8 mouse cellular contexts compared by ENCODE assay signal in the genomic region with DNA sequence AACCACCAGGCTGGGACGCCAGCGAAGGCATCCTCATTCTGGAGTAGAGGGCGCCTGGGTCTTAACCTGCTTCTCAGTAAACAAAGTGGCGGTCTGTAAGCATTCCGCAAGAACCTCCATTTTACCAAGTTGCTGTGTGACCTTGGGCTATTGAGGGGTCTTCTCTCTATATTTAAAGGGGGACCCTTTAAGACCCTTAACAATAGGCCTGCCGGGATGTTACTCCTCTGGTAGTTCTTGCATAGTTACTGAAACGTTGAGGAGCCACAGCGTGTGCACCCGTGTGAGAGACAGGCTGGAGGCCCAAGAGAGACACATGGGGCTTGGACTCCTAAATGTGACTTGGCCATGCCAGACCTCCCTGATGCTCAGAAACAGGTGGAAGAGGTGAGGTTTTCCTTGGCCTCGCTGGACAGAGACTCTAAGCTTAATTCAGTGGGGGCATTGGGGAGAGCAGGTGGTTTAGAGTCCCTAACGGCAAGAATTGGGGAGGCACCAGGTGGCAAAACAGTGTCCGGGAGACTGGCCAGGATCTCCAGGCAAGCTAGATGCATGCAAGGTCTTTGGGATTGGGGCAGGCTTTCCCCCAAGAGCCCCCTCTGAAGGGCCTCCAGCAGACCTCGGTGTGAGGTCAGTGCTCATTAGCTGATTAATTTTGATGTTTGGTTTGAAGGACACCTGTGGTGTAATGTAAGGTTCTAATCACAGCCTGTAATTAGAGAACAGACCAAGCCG. TPM values are rescaled to one million over a fixed set of nuclear protein-coding genes. Genes with fewer than 3 reads are reported as not detected.
DNase-seq lines count a peak whose midpoint lies in the region; ATAC-seq and TF ChIP-seq lines count a peak whose summit lies in the region.

No protein-coding gene starts in this region.

- no peak for DNase-seq in lung, embryonic 14.5 days
- no peak for DNase-seq in lung, postnatal 36 days
- DNase-seq in cerebellum, adult 9-10 months, result peak; percentile 82
- peak; percentile 47 for DNase-seq in midbrain, postnatal 0 days (ENCODE audit: low spot score)
- DNase-seq in c-Kit-positive CD71-positive TER-119-positive erythroid progenitor cells, embryonic 14.5 days (ENCODE audit: low spot score), result no peak
- no peak for DNase-seq in kidney, postnatal 4 days

- H3K27me3 ChIP-seq in lung, embryonic 14.5 days (ENCODE audit: insufficient read depth, low read length), result no peaks in the 10 kb centered on the region
- H3K27me3 ChIP-seq in hindbrain, embryonic 13.5 days, result peaks cover 18% of the 10 kb centered on the region
- peaks cover 5% of the 10 kb centered on the region; the same call in 1 of the 2 replicates for H3K27me3 ChIP-seq in midbrain, postnatal 0 days (ENCODE audit: insufficient read depth, low read length)

- TF ChIP-seq CTCF in lung, embryonic 14.5 days (IDR thresholded peaks at IDR 0.05; ENCODE audit: low read depth), result no peak
- TF ChIP-seq CTCF in midbrain, postnatal 0 days (IDR thresholded peaks at IDR 0.05), result no peak

- peak overlapping the region; percentile 82 for H3K4me3 ChIP-seq in lung, embryonic 14.5 days (ENCODE audit: low read depth, low read length)
- H3K4me3 ChIP-seq in hindbrain, embryonic 13.5 days, result peak overlapping the region; percentile 69
- H3K4me3 ChIP-seq in midbrain, postnatal 0 days (ENCODE audit: low read depth, low read length), result peak overlapping the region; percentile 82

- H3K9me3 ChIP-seq in lung, embryonic 14.5 days (ENCODE audit: low read depth, low read length), result no peaks in the 10 kb centered on the region
- no peaks in the 10 kb centered on the region for H3K9me3 ChIP-seq in hindbrain, embryonic 13.5 days
- H3K9me3 ChIP-seq in midbrain, postnatal 0 days (ENCODE audit: low read length), result no peaks in the 10 kb centered on the region

- peaks cover 13% of the 10 kb centered on the region; the same call in 1 of the 2 replicates for H3K4me1 ChIP-seq in lung, embryonic 14.5 days (ENCODE audit: insufficient read depth)
- peaks cover 53% of the 10 kb centered on the region for H3K4me1 ChIP-seq in hindbrain, embryonic 13.5 days (replicated peaks)
- H3K4me1 ChIP-seq in midbrain, postnatal 0 days (ENCODE audit: insufficient read depth, low read length), result peaks cover 14% of the 10 kb centered on the region; the same call in 1 of the 2 replicates

- peak overlapping the region; percentile 96; the same call in 1 of the 2 replicates for H3K27ac ChIP-seq in lung, embryonic 14.5 days (ENCODE audit: low read depth)
- H3K27ac ChIP-seq in hindbrain, embryonic 13.5 days, result peak overlapping the region; percentile 94; the same call in 1 of the 2 replicates
- no peak overlapping the region for H3K27ac ChIP-seq in midbrain, postnatal 0 days (ENCODE audit: low read depth, low read length)

- ATAC-seq in lung, embryonic 14.5 days (ENCODE audit: insufficient read depth), result no peak
- no peak for ATAC-seq in hindbrain, embryonic 13.5 days (ENCODE audit: low FRiP score)
- ATAC-seq in midbrain, postnatal 0 days (ENCODE audit: low FRiP score), result no peak
- no peak for ATAC-seq in granulocyte monocyte progenitor cell, adult 5-6 weeks (replicated peaks; ENCODE audit: poor library complexity, severe bottlenecking)

- H3K9ac ChIP-seq in lung, embryonic 14.5 days, result peak overlapping the region; percentile 79
- H3K9ac ChIP-seq in hindbrain, embryonic 13.5 days, result peak overlapping the region; percentile 90
- peak overlapping the region; percentile 97 for H3K9ac ChIP-seq in midbrain, postnatal 0 days (replicated peaks; ENCODE audit: low read length, poor library complexity, severe bottlenecking)

- H3K4me2 ChIP-seq in lung, embryonic 14.5 days, result peak overlapping the region; percentile 89
- peak overlapping the region; percentile 85 for H3K4me2 ChIP-seq in hindbrain, embryonic 13.5 days
- H3K4me2 ChIP-seq in midbrain, postnatal 0 days (ENCODE audit: low read depth, low read length, poor library complexity, severe bottlenecking), result peak overlapping the region; percentile 91

- WGBS in lung, embryonic 14.5 days, result 5% methylated on average over 14 of the region's 14 CpGs
- WGBS in hindbrain, embryonic 13.5 days, result 2% methylated on average over 14 of the region's 14 CpGs
- 11% methylated on average over 14 of the region's 14 CpGs for WGBS in midbrain, postnatal 0 days

- H3K36me3 ChIP-seq in lung, embryonic 14.5 days (ENCODE audit: insufficient read depth), result peaks cover 22% of the 10 kb centered on the region
- H3K36me3 ChIP-seq in hindbrain, embryonic 13.5 days, result peaks cover 15% of the 10 kb centered on the region
- peaks cover 7% of the 10 kb centered on the region for H3K36me3 ChIP-seq in midbrain, postnatal 0 days (ENCODE audit: insufficient read depth, low read length)

RNA-seq across cellular contexts. Expression of a gene that starts 1.8 kb away (rescaled TPM):
- 295 and 329 TPM in 2 replicates for polyA plus RNA-seq in lung, embryonic 14.5 days (2014; fragmentation: Nextera tagmentation; extraction: Ambion mirVana)
- polyA plus RNA-seq in hindbrain, embryonic 13.5 days (2015; fragmentation: Nextera tagmentation; extraction: Ambion mirVana), result 113 and 126 TPM in 2 replicates
- 135 and 138 TPM in 2 replicates for total RNA-seq in midbrain, postnatal 0 days (2014; rRNA removed)
- 144 and 154 TPM in 2 replicates for polyA plus RNA-seq in midbrain, postnatal 0 days (2015; fragmentation: Nextera tagmentation; extraction: Ambion mirVana)
- 541 and 637 TPM in 2 replicates for total RNA-seq in granulocyte monocyte progenitor cell, adult 5-6 weeks (2014; fragmentation: Nextera tagmentation)
- total RNA-seq in granulocyte monocyte progenitor cell, adult 5-6 weeks (2017), result 232 and 267 TPM in 2 replicates

RNA-seq across cellular contexts. Expression of a gene that starts 7.5 kb away (rescaled TPM):
- 17.6 and 21.8 TPM in 2 replicates for polyA plus RNA-seq in lung, embryonic 14.5 days (2014; fragmentation: Nextera tagmentation; extraction: Ambion mirVana)
- 43.5 and 44.8 TPM in 2 replicates for polyA plus RNA-seq in hindbrain, embryonic 13.5 days (2015; fragmentation: Nextera tagmentation; extraction: Ambion mirVana)
- 70.2 and 80.2 TPM in 2 replicates for total RNA-seq in midbrain, postnatal 0 days (2014; rRNA removed)
- polyA plus RNA-seq in midbrain, postnatal 0 days (2015; fragmentation: Nextera tagmentation; extraction: Ambion mirVana), result 88.8 and 113 TPM in 2 replicates
- total RNA-seq in granulocyte monocyte progenitor cell, adult 5-6 weeks (2014; fragmentation: Nextera tagmentation), result 59.2 and 65.2 TPM in 2 replicates
- 34.8 and 42.3 TPM in 2 replicates for total RNA-seq in granulocyte monocyte progenitor cell, adult 5-6 weeks (2017)

RNA-seq across cellular contexts. Expression of a gene that starts 36.9 kb away (rescaled TPM):
- polyA plus RNA-seq in lung, embryonic 14.5 days (2014; fragmentation: Nextera tagmentation; extraction: Ambion mirVana), result 0.05 and 0.11 TPM in 2 replicates
- polyA plus RNA-seq in hindbrain, embryonic 13.5 days (2015; fragmentation: Nextera tagmentation; extraction: Ambion mirVana), result 4.8 and 5.2 TPM in 2 replicates
- total RNA-seq in midbrain, postnatal 0 days (2014; rRNA removed), result 37.6 and 54.0 TPM in 2 replicates
- 11.1 and 12.5 TPM in 2 replicates for polyA plus RNA-seq in midbrain, postnatal 0 days (2015; fragmentation: Nextera tagmentation; extraction: Ambion mirVana)
- not detected in 2 replicates for total RNA-seq in granulocyte monocyte progenitor cell, adult 5-6 weeks (2014; fragmentation: Nextera tagmentation)
- total RNA-seq in granulocyte monocyte progenitor cell, adult 5-6 weeks (2017), result not detected in 2 replicates

Comparison
In these comparisons a context has a peak if more than half of its experiments do, and no peak if none do; other contexts are left out.
1. DNase-seq: peak in cerebellum, adult 9-10 months (single experiment) and midbrain, postnatal 0 days (single experiment); none in lung, embryonic 14.5 days (single experiment), lung, postnatal 36 days (single experiment), c-Kit-positive CD71-positive TER-119-positive erythroid progenitor cells, embryonic 14.5 days (single experiment) and kidney, postnatal 4 days (0 of 2).
2. Peak in every context shown above with its lines, with median percentiles within 50 percentile points of each other: H3K4me2 ChIP-seq, H3K4me3 ChIP-seq and H3K9ac ChIP-seq.